Comparison of ENCODE assay signal across 8 mouse cellular contexts in the genomic region with DNA sequence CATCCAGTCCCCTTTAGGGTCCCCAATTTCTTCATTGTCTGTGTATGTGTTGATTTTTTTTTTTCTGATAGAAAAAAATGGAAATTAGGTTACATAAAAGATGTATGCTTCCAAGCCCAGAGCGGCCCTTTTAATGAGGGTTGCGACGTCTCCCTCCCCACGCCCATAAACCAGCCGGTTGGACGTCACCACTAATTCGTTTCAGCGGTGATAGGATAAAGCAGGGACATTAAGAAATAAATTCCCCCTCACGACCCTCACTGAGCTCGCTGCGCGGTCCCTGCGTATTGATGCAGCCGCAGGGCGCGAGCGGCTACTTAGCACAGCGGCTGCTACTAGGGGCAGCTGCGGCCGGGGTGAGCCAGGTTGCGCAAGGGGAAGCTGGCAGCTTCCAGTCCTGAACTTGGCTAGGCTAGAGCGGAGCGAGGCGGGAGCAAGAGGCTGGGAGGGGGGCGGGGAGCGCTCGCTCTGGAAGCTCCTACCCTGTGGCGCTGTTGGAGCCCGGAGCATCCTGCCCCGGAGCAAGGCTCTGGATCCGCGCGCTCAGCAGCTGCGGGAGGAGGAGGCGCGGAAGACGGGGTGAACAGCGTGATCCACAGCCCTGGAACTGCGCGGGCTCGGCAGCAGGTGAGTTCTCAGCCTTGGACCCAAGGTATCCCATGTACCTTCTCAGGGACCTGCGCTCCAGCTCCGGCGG.
DNase-seq lines count a peak whose midpoint lies in the region; ATAC-seq and TF ChIP-seq lines count a peak whose summit lies in the region.

No protein-coding gene starts in this region.

- peak; percentile 83 for ATAC-seq in forebrain, postnatal 0 days
- peak; percentile 72 for ATAC-seq in hindbrain, embryonic 16.5 days
- no peak for ATAC-seq in limb, embryonic 13.5 days (ENCODE audit: low FRiP score, low read depth)
- ATAC-seq in neural tube, embryonic 11.5 days (ENCODE audit: insufficient read depth, low FRiP score, low TSS enrichment) = no peak
- no peak for ATAC-seq in activated CD4-positive, CD25-positive, alpha-beta regulatory T cell, adult 4 months

- H3K9ac ChIP-seq in forebrain, postnatal 0 days = peak overlapping the region; percentile 64
- H3K9ac ChIP-seq in hindbrain, embryonic 16.5 days (ENCODE audit: low read depth, low read length) = peak overlapping the region; percentile 61
- H3K9ac ChIP-seq in limb, embryonic 13.5 days = no peak overlapping the region
- no peak overlapping the region for H3K9ac ChIP-seq in neural tube, embryonic 11.5 days (ENCODE audit: low read length)

- 2% methylated on average over 39 of the region's 44 CpGs for WGBS in forebrain, postnatal 0 days
- WGBS in hindbrain, embryonic 16.5 days = under 1% methylated on average over 37 of the region's 44 CpGs
- under 1% methylated on average over 43 of the region's 44 CpGs for WGBS in limb, embryonic 13.5 days
- WGBS in neural tube, embryonic 11.5 days = 1% methylated on average over 44 of the region's 44 CpGs

- H3K4me2 ChIP-seq in forebrain, postnatal 0 days (ENCODE audit: low read depth) = peak overlapping the region; percentile 71
- H3K4me2 ChIP-seq in hindbrain, embryonic 16.5 days (ENCODE audit: low read length) = peak overlapping the region; percentile 83
- H3K4me2 ChIP-seq in limb, embryonic 13.5 days (replicated peaks) = peak overlapping the region; percentile 54
- H3K4me2 ChIP-seq in neural tube, embryonic 11.5 days (ENCODE audit: low read depth) = peak overlapping the region; percentile 35

- H3K9me3 ChIP-seq in forebrain, postnatal 0 days (ENCODE audit: low read length) = no peaks in the 10 kb centered on the region
- H3K9me3 ChIP-seq in hindbrain, embryonic 16.5 days (ENCODE audit: control insufficient read depth, low read length) = no peaks in the 10 kb centered on the region
- no peaks in the 10 kb centered on the region for H3K9me3 ChIP-seq in limb, embryonic 13.5 days
- H3K9me3 ChIP-seq in neural tube, embryonic 11.5 days (ENCODE audit: control insufficient read depth, low read length) = no peaks in the 10 kb centered on the region

- no peaks in the 10 kb centered on the region for H3K36me3 ChIP-seq in forebrain, postnatal 0 days (ENCODE audit: insufficient read depth)
- H3K36me3 ChIP-seq in hindbrain, embryonic 16.5 days (ENCODE audit: control insufficient read depth, insufficient read depth, low read length) = no peaks in the 10 kb centered on the region
- H3K36me3 ChIP-seq in limb, embryonic 13.5 days = no peaks in the 10 kb centered on the region
- H3K36me3 ChIP-seq in neural tube, embryonic 11.5 days (ENCODE audit: control insufficient read depth, insufficient read depth, low read length) = no peaks in the 10 kb centered on the region

- TF ChIP-seq CTCF in forebrain, postnatal 0 days (IDR thresholded peaks at IDR 0.05; ENCODE audit: low read depth) = 0 out of 2 replicates have a peak, but pooled peaks have one; percentile 17

- DNase-seq in adrenal gland, adult 2 months = peak; percentile 58
- no peak for DNase-seq in adrenal gland, adult 8-10 months
- DNase-seq in cerebellum, adult 8-10 months = peak; percentile 69
- DNase-seq in forebrain, postnatal 0 days = peak; percentile 70
- peak; percentile 59 for DNase-seq in neural tube, embryonic 11.5 days (ENCODE audit: low spot score)

- peak overlapping the region; percentile 50 for H3K4me3 ChIP-seq in forebrain, postnatal 0 days (ENCODE audit: low read depth, low read length)
- peak overlapping the region; percentile 47 for H3K4me3 ChIP-seq in hindbrain, embryonic 16.5 days (ENCODE audit: low read length)
- peak overlapping the region; percentile 26 for H3K4me3 ChIP-seq in limb, embryonic 13.5 days
- H3K4me3 ChIP-seq in neural tube, embryonic 11.5 days (ENCODE audit: low read depth, low read length) = peak overlapping the region; percentile 17

- peak overlapping the region; percentile 79 for H3K27ac ChIP-seq in forebrain, postnatal 0 days (ENCODE audit: low read depth, low read length)
- no peak overlapping the region for H3K27ac ChIP-seq in hindbrain, embryonic 16.5 days (ENCODE audit: low read depth, low read length)
- H3K27ac ChIP-seq in limb, embryonic 13.5 days = no peak overlapping the region
- no peak overlapping the region for H3K27ac ChIP-seq in neural tube, embryonic 11.5 days (ENCODE audit: low read depth, low read length)

- peaks cover 13% of the 10 kb centered on the region; the same call in 1 of the 2 replicates for H3K27me3 ChIP-seq in forebrain, postnatal 0 days (ENCODE audit: insufficient read depth, low read length)
- H3K27me3 ChIP-seq in hindbrain, embryonic 16.5 days (replicated peaks; ENCODE audit: control insufficient read depth, insufficient read depth, low read length) = peaks cover 26% of the 10 kb centered on the region
- peaks cover 93% of the 10 kb centered on the region for H3K27me3 ChIP-seq in limb, embryonic 13.5 days
- peaks cover 36% of the 10 kb centered on the region for H3K27me3 ChIP-seq in neural tube, embryonic 11.5 days (ENCODE audit: control insufficient read depth, insufficient read depth, low read length)

- H3K4me1 ChIP-seq in forebrain, postnatal 0 days (ENCODE audit: insufficient read depth) = peaks cover 18% of the 10 kb centered on the region; the same call in 1 of the 2 replicates
- peaks cover 24% of the 10 kb centered on the region for H3K4me1 ChIP-seq in hindbrain, embryonic 16.5 days (ENCODE audit: control insufficient read depth, insufficient read depth, low read depth, low read length)
- peaks cover 8% of the 10 kb centered on the region for H3K4me1 ChIP-seq in limb, embryonic 13.5 days
- H3K4me1 ChIP-seq in neural tube, embryonic 11.5 days (ENCODE audit: control insufficient read depth, insufficient read depth, low read length) = no peaks in the 10 kb centered on the region

Comparison
In these comparisons a context has a peak if more than half of its experiments do, and no peak if none do; other contexts are left out.
1. ATAC-seq: peak in forebrain, postnatal 0 days (single experiment) and hindbrain, embryonic 16.5 days (single experiment); none in limb, embryonic 13.5 days (single experiment), neural tube, embryonic 11.5 days (single experiment) and activated CD4-positive, CD25-positive, alpha-beta regulatory T cell, adult 4 months (single experiment).
2. H3K9ac ChIP-seq: peak in forebrain, postnatal 0 days (single experiment) and hindbrain, embryonic 16.5 days (single experiment); none in limb, embryonic 13.5 days (single experiment) and neural tube, embryonic 11.5 days (single experiment).
3. Peak in every context shown above with its lines, with median percentiles within 50 percentile points of each other: H3K4me2 ChIP-seq and H3K4me3 ChIP-seq.